Mouse (Mus musculus): Measurements from ENCODE around the gene Fam110a.

- TF ChIP-seq CTCF (IDR thresholded peaks at IDR 0.05) = no peak
- TF ChIP-seq EP300 (IDR thresholded peaks at IDR 0.05) = no peak
Measured at GRCm38 (mm10) chr2:151968986-151969385, 11.0 kb downstream of the Fam110a start.
